Mouse (Mus musculus): Measurements from ENCODE around the gene Iqcj. TPM values are rescaled to one million over a fixed set of nuclear protein-coding genes. Genes with fewer than 3 reads are reported as not detected.

The Iqcj gene
- total RNA-seq, 2 experiments from 2014 or later: 3.9 to 5.2 TPM

DNA sequence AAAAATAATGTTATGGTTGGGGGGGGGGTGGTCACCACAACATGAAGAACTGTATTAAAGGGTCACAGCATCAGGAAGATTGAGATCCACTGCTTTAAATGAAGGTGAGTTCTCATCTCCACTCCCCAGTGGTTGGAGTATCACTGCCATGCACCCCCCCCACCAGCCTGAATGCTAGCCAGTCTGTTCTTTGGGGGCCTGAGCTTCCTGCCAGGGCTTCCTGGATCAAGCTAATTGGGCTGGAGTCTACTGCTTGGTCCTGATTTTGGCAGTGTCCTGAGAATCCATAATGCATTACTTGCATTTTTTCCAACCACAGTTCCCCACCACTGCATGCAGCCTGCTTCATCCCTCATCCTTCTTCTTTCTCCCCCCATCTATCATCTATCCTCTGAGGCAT lies 68.7 kb downstream of the Iqcj start:
- Histone ChIP-seq H3K4me3 (no peak overlapping the region), H3K27ac (no peak overlapping the region)
- no peak for TF ChIP-seq CTCF (IDR thresholded peaks at IDR 0.05)
- no peak for DNase-seq (ENCODE audit: extremely low spot score in 1 of 2, low spot score in 2 of 2)
- intact Hi-C loops (cut with DNase I): loop anchor here (5.0 kb wide), 1 partner anchor 77 kb away; no protein-coding TSS in a partner anchor

DNA sequence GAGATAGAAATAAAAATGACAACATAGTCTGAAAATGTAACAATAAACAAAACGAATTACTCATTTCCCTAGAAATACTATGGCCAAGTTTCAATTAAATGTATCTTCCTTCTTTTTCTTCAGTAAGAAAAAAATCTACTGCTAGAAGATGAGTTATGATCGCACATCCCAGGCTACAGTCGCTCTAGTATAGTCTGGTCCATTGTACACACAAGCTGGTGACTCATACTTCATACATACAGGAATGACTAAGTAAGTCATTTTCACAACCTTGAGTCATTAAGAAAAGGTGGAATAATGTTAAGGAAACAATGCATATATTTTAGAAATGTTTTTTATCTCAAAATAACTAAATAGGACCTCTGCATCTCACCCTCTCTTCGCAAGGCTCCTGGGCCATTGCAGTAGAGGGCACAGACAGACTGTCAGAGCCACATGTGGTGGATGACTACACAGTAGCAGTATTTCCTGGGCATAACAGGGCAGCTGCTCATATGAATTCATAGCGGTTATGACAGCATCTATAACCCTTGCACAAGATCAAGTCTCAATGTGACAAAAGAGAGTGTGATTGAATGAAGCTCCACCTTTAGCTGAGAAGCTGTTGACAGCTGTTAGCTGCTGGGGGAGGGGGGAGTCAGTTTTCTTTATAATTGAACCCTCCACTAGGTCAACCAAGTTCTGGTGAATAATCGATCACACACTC lies 70.1 kb downstream of the Iqcj start:
- Histone ChIP-seq H3K4me3 (no peak overlapping the region), H3K27ac (no peak overlapping the region)
- no peak for TF ChIP-seq CTCF (IDR thresholded peaks at IDR 0.05)
- no peak for DNase-seq (ENCODE audit: extremely low spot score in 1 of 2, low spot score in 2 of 2)
- intact Hi-C loops (cut with DNase I): loop anchor here (5.0 kb wide), 1 partner anchor 75 kb away; no protein-coding TSS in a partner anchor

DNA sequence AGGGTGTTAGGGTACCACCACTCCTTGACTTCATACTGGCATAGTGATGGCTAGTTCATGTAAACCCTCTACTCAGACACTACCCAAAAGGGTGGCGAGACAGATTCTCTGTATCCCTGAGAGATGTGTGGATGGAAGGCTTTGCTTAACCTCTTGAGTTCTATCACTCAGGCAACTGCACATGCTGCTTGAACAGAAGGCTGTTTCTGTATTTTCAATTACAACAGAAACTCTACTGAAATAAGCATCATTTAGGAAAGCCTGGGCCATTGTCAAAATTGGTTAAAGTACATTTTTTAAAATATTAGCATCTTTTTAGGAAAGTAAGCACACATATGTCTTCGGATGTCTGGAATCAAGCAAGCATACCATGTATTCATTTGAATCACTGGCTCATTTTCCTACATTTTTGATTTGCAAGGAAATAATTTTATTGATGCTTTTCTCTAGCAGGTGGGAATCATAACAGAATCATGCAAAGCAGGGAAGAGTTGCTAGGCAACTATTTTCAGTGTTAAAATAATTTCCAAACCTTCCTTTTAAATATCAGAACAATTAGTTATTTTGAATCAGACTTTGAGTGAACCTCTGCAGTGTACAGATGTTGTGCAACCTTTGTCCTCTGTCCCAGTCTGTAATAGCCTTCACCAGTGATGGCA lies 82.4 kb downstream of the Iqcj start:
- Histone ChIP-seq H3K27ac (no peak overlapping the region), H3K4me3 (no peak overlapping the region)
- intact Hi-C loops (cut with DNase I): no loop called here
- no peak for TF ChIP-seq CTCF (IDR thresholded peaks at IDR 0.05)
- DNase-seq (ENCODE audit: extremely low spot score in 1 of 2, low spot score in 2 of 2): no peak

DNA sequence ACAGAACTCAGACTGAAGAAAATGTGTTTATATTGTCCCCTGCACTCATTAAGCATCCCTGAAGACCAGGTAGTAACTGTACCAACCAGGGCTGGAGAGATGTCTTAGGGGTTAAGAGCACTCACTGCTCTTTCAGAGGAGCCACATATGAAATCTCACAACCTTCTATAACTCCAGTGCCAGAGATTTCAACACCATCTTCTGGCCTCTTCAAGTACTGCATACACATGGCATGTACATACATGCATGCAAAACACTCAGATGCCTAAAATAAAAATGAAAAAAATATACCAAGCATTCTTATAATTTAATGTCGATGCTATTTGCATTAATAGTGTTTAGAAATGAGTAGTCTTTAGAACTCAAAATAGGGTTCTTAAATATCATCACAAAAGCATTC lies 88.0 kb downstream of the Iqcj start:
- H3K27ac ChIP-seq: no peak overlapping the region
- intact Hi-C loops (cut with DNase I): no loop called here
- no peak for DNase-seq (ENCODE audit: extremely low spot score in 1 of 2, low spot score in 2 of 2)
- no peak; the same call in 1 of the 2 replicates for TF ChIP-seq CTCF (IDR thresholded peaks at IDR 0.05)
- no peak overlapping the region for H3K4me3 ChIP-seq

DNA sequence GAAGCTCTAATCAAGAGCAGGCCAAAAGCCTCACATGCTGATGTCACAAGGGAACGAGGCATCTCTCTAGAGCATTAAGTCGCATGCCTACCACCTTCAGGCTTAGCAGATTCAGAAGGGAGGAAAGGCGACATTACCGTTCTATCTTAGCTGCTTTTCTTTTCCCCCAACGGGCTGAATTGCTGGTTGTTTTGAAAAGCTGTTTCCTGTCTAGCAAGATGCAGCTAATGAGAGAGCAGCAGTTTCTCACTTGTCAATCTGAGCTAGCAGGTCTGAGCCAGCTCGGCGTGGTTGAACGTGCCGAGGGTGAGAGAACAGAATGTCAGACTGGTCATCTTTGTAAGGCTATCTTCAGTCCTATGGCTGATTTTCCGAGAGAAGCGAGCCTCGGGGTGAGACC lies 91.3 kb downstream of the Iqcj start:
- no peak for TF ChIP-seq CTCF (IDR thresholded peaks at IDR 0.05)
- H3K4me3 ChIP-seq: no peak overlapping the region
- intact Hi-C loops (cut with DNase I): no loop called here
- no peak overlapping the region for H3K27ac ChIP-seq
- DNase-seq (ENCODE audit: extremely low spot score in 1 of 2, low spot score in 2 of 2): no peak

DNA sequence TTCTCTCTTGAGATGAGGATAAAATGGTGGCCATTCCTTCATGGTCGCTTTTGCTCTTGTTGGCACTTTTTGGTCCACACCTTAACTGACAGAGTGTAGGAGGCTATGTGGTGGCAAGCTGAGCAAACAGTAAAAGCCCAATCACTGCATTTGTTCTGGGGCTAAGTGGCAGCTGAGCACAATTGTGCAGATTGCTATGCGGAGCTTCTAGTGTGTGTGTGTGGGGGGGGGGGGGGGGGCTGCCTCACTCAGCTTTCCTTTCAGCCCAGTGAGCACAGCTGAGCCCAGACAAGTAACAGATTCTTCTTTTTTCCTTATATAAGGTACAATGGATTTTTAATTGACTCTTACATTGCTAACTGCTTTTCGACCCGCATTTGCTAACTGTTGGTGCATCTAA lies 110.4 kb downstream of the Iqcj start:
- no peak for DNase-seq (ENCODE audit: extremely low spot score in 1 of 2, low spot score in 2 of 2)

DNA sequence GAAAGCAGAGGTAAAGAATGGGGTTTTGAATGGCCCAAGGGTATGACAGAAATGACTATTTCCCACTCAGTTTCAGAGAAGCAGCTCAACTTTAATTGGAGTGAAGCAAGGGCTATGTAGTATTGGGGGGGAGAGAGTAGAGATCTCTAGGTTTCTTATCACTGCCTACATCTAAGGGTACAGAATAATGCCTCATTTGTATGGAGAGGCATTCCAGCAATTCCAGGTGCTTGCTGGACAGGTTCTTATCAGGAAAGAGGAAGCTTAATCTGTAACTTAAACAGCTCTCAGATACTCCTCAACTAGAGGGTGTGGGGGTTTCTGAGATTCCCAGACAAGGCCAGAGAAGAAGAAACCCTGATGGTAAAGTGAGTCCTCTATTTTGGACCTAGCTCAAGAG lies 120.3 kb downstream of the Iqcj start:
- intact Hi-C loops (cut with DNase I): no loop called here
- TF ChIP-seq CTCF (IDR thresholded peaks at IDR 0.05): no peak

More for the DNA sequence above, 110.4 kb downstream of the Iqcj start:
- intact Hi-C loops (cut with DNase I): no loop called here
- TF ChIP-seq CTCF (IDR thresholded peaks at IDR 0.05): no peak
- Histone ChIP-seq H3K4me3 (no peak overlapping the region), H3K27ac (no peak overlapping the region)

DNA sequence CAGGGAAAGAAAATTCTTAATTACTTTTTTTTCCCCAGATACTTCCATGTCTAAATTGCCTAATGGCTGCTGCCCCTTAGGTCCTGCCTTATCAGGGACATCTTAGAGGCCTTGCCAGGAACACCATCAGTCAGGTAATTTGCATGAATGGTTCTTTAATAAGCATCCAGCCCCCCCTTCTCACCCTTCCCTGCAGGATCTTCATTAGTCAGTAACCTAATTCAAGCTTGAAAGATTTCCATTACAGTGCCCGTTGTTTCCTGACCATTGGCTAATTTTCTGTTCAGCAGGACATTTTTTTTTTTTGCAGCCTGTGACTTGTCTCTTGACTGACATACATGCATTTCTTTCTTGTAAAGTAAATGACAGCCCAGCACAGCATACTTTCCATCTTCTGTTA lies 123.8 kb downstream of the Iqcj start:
- intact Hi-C loops (cut with DNase I): no loop called here
- Histone ChIP-seq H3K4me3 (no peak overlapping the region), H3K27ac (no peak overlapping the region)
- DNase-seq (ENCODE audit: extremely low spot score in 1 of 2, low spot score in 2 of 2): no peak
- TF ChIP-seq CTCF (IDR thresholded peaks at IDR 0.05): no peak

More for the DNA sequence above, 120.3 kb downstream of the Iqcj start:
- Histone ChIP-seq H3K4me3 (no peak overlapping the region), H3K27ac (no peak overlapping the region)
- DNase-seq (ENCODE audit: extremely low spot score in 1 of 2, low spot score in 2 of 2): no peak

DNA sequence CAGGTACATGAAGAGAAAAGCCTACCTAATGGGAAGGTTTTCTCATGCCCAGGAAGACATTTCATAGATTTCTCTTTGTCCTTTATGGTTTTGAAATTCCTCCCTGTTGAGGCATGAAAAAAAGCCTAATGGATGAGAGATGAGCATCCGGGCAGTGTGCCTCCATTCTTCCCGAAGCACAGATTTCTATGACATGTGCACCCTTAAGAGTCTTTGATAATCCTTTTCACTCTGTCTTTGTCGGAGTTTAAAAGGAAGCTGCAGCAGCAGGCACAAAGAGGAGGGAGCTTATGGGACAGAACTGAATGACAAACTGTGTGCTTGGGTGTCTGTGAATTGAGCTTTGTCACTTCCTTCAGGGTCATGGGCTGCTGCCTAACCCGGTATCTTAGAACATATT lies 127.4 kb downstream of the Iqcj start:
- intact Hi-C loops (cut with DNase I): no loop called here
- no peak overlapping the region for H3K27ac ChIP-seq
- DNase-seq (ENCODE audit: extremely low spot score in 1 of 2, low spot score in 2 of 2): no peak
- no peak for TF ChIP-seq CTCF (IDR thresholded peaks at IDR 0.05)
- no peak overlapping the region for H3K4me3 ChIP-seq

DNA sequence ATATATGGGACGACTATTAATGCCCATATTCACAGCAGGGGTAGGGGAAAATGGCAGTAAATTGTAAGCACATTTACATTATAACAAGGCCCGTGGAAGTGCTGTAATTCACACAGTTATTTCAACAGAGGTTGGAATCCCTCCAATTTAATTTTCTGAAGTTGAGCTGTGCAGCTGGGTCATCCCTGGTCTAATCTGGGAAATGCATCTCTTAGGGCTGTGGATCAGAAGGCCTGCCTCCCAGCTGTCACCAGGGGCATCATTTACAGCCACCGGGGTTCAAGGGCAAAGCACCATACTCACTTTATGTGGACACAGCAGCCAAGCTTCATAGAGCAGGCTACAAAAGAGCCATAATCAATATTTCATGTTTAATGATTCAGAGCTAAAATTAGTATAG lies 144.1 kb downstream of the Iqcj start:
- H3K4me3 ChIP-seq: no peak overlapping the region
- intact Hi-C loops (cut with DNase I): loop anchor here (5.0 kb wide), 1 partner anchor 74 kb away; no protein-coding TSS in a partner anchor
- H3K27ac ChIP-seq: no peak overlapping the region
- no peak for DNase-seq (ENCODE audit: extremely low spot score in 1 of 2, low spot score in 2 of 2)
- TF ChIP-seq CTCF (IDR thresholded peaks at IDR 0.05): no peak

DNA sequence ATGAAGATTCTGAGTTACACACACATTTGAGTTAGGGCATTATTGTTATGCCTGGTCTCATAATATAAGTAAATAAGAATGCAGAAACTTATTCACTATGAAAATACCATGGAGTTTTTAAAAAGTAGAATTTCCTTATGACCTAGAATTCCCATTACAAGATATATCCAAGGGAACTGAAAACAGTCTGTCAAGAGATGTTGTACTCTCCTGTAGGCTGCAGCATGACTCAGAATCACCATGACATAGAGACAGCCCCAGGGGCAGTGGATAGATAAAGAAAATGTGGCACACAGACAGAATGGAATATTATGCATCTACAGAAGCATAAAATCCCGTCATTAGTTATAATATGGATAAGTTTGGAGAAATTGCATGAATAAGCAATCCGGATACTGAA lies 150.9 kb downstream of the Iqcj start:
- TF ChIP-seq CTCF (IDR thresholded peaks at IDR 0.05): no peak
- DNase-seq (ENCODE audit: extremely low spot score in 1 of 2, low spot score in 2 of 2): no peak
- intact Hi-C loops (cut with DNase I): loop anchor here (5.0 kb wide), 1 partner anchor 151 kb away; the partner anchor contains the start of genes Iqcj and Iqschfp

More for the DNA sequence above, 150.9 kb downstream of the Iqcj start:
- Histone ChIP-seq H3K27ac (no peak overlapping the region), H3K4me3 (no peak overlapping the region)

All from left cerebral cortex, adult 2 months (tissue).